Mouse (Mus musculus) hindbrain, embryonic 11.5 days (tissue): ENCODE results near the gene Fam172a. TPM values are rescaled to one million over a fixed set of nuclear protein-coding genes. Genes with fewer than 3 reads are reported as not detected.

Experiments
- ATAC-seq: fragments of 200-750 bp; cut with Nextera tagmentation; 2 replicates; pipeline ENCODE4 v1.8.0; 2017; ENCODE audit warnings: mild to moderate bottlenecking, moderate TSS enrichment, moderate library complexity; ENCODE audit not compliant: low FRiP score
- DNase-seq: peaks from one replicate; pipeline ENCODE4 v3.0.0-alpha.2; 2015; ENCODE audit warnings: low spot score
- H3K27ac ChIP-seq: fragments of 300-500 bp; sonication (generic); 2 replicates; pipeline ENCODE4 v1.5.1; 2014; ENCODE audit warnings: mild to moderate bottlenecking, low read depth, low read length
- H3K27me3 ChIP-seq: fragments of 300-500 bp; sonication (generic); 2 replicates; pipeline ENCODE4 v1.6.1; 2014; ENCODE audit warnings: mild to moderate bottlenecking, low read length, moderate library complexity, mixed read lengths; ENCODE audit not compliant: control insufficient read depth, insufficient read depth
- H3K36me3 ChIP-seq: fragments of 300-500 bp; sonication (generic); 2 replicates; pipeline ENCODE4 v1.6.1; 2014; ENCODE audit warnings: mild to moderate bottlenecking, low read length, moderate library complexity, mixed read lengths; ENCODE audit not compliant: control insufficient read depth, insufficient read depth
- H3K4me1 ChIP-seq: fragments of 300-500 bp; sonication (generic); replicated peaks from 2 replicates; pipeline ENCODE4 v1.6.1; 2014; ENCODE audit warnings: low read length, mixed read lengths; ENCODE audit not compliant: control insufficient read depth, insufficient read depth
- H3K4me2 ChIP-seq: fragments of 300-500 bp; sonication (generic); replicated peaks from 2 replicates; pipeline ENCODE4 v1.6.1; 2014; ENCODE audit warnings: mild to moderate bottlenecking, low read depth, low read length
- H3K4me3 ChIP-seq: fragments of 300-500 bp; sonication (generic); 2 replicates; pipeline ENCODE4 v1.5.1; 2014; ENCODE audit warnings: low read depth, low read length
- H3K9ac ChIP-seq: fragments of 300-500 bp; sonication (generic); 2 replicates; pipeline ENCODE4 v1.6.1; 2014; ENCODE audit warnings: low read depth, low read length
- H3K9me3 ChIP-seq: fragments of 300-500 bp; sonication (generic); 2 replicates; pipeline ENCODE4 v1.6.1; 2016; ENCODE audit warnings: low read length; ENCODE audit not compliant: control insufficient read depth
- WGBS: fragments of 180-500 bp; shearing (Covaris S2); extraction: QIAGEN DNeasy Blood & Tissue Kit; methylation state at CpG from one replicate; pipeline ENCODE4 v1.1.7; 2014; 5-methylcytosine and 5-hydroxymethylcytosine counted together
- polyA plus RNA-seq: library from polyadenylated mRNA; unstranded; fragments of >200 nt; fragmentation: Nextera tagmentation; extraction: Ambion mirVana; gene quantifications from 2 replicates; pipeline ENCODE4 v1.2.1, GENCODE M21; 2014

The Fam172a gene
- polyA plus RNA-seq, 1 experiment from 2014 or later, result 45.7 TPM

GRCm38 (mm10) chr13:77982852-77983202 is 281.0 kb downstream of the Fam172a start:
- Histone ChIP-seq H3K9ac (no peak overlapping the region), H3K27ac (no peak overlapping the region), H3K36me3 (no peaks in the 10 kb centered on the region), H3K4me1 (no peaks in the 10 kb centered on the region), H3K27me3 (no peaks in the 10 kb centered on the region), H3K4me3 (no peak overlapping the region), H3K9me3 (no peaks in the 10 kb centered on the region), H3K4me2 (no peak overlapping the region)
- ATAC-seq, result no peak
- DNase-seq, result no peak
- WGBS, result 73% methylated on average over 2 of the region's 2 CpGs

- Histone ChIP-seq H3K9me3 (no peaks in the 10 kb centered on the region), H3K9ac (no peak overlapping the region), H3K27ac (no peak overlapping the region), H3K4me1 (no peaks in the 10 kb centered on the region), H3K27me3 (no peaks in the 10 kb centered on the region), H3K36me3 (no peaks in the 10 kb centered on the region), H3K4me2 (no peak overlapping the region), H3K4me3 (no peak overlapping the region)
- ATAC-seq, result no peak
- 80% methylated on average over 5 of the region's 5 CpGs for WGBS
- DNase-seq, result no peak
Observed at GRCm38 (mm10) chr13:77991189-77991886, 289.5 kb downstream of the Fam172a start.

DNA sequence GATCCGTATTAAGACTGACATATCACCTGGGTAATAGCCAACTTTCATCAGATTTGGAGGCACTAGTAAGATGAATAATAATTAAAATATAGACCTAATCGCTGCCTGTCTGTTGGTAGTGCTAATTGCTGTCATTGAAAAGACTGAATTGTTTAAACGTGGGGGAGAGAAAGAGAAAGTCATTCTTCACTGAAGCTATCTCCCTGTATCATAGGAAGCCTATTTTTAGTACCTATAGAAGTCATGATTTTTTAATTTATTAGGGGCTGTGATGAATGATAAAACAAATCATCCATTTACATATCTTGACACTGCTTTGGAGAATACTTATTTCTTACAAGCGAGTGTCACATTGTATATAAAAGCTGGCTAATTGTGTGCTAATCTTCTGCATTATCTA is 302.8 kb downstream of the Fam172a start:
- Histone ChIP-seq H3K36me3 (no peaks in the 10 kb centered on the region), H3K27ac (no peak overlapping the region), H3K9ac (no peak overlapping the region), H3K4me1 (no peaks in the 10 kb centered on the region), H3K4me2 (no peak overlapping the region), H3K27me3 (no peaks in the 10 kb centered on the region), H3K4me3 (no peak overlapping the region), H3K9me3 (no peaks in the 10 kb centered on the region)
- DNase-seq (no peak), ATAC-seq (no peak)
- WGBS, result 60% methylated on average over 4 of the region's 4 CpGs

DNA sequence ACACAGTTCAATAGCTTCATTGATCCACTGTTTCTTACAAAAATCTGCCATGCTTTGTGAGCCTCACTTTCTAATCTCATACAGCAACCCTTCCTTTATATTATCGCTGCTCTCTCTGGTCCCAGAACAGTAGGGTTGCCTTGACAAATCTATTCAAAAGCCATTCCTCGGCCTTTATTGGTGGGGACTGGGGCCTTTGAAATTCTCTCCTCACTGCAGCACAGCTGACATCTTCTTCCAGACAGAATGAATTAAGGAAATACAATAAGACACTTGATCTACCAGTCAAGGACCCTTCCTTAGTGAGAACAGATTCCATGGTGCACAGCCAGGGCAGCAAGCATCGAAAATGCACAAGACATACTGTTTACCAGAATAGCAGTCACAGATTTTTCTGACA is 303.5 kb downstream of the Fam172a start:
- no peak overlapping the region for H3K4me3 ChIP-seq
- H3K4me2 ChIP-seq, result no peak overlapping the region
- no peaks in the 10 kb centered on the region for H3K27me3 ChIP-seq
- H3K9ac ChIP-seq, result no peak overlapping the region
- 15% methylated on average over 3 of the region's 3 CpGs for WGBS
- ATAC-seq (peak; percentile 90), DNase-seq (peak; percentile 63)
- no peaks in the 10 kb centered on the region for H3K36me3 ChIP-seq
- no peaks in the 10 kb centered on the region for H3K9me3 ChIP-seq
- H3K4me1 ChIP-seq, result no peaks in the 10 kb centered on the region
- H3K27ac ChIP-seq, result peak overlapping the region; percentile 51; the same call in 1 of the 2 replicates

DNA sequence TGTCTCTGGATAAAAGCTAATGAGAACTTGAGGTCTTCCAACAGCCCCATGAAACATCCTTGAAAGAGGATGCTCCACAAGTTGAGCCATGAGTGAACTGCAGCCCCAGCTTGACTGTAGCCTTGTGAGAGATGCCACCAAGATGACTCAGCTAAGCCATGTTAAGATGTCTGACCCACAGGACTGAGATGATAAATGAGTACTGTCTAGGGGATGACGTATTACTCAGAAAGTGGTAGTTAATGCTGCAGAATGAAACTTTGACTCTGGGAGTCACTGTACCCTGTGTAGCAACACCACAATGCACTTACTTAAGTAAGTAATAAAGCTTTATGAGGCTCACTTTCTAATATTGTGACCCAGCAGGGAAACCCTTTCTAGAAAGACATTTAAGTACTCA is 308.3 kb downstream of the Fam172a start:
- 94% methylated on average over 1 of the region's 1 CpGs for WGBS
- Histone ChIP-seq H3K4me1 (no peaks in the 10 kb centered on the region), H3K4me2 (no peak overlapping the region), H3K4me3 (no peak overlapping the region), H3K27me3 (no peaks in the 10 kb centered on the region), H3K27ac (no peak overlapping the region), H3K9ac (no peak overlapping the region), H3K9me3 (no peaks in the 10 kb centered on the region), H3K36me3 (no peaks in the 10 kb centered on the region)
- no peak for DNase-seq
- ATAC-seq, result no peak

DNA sequence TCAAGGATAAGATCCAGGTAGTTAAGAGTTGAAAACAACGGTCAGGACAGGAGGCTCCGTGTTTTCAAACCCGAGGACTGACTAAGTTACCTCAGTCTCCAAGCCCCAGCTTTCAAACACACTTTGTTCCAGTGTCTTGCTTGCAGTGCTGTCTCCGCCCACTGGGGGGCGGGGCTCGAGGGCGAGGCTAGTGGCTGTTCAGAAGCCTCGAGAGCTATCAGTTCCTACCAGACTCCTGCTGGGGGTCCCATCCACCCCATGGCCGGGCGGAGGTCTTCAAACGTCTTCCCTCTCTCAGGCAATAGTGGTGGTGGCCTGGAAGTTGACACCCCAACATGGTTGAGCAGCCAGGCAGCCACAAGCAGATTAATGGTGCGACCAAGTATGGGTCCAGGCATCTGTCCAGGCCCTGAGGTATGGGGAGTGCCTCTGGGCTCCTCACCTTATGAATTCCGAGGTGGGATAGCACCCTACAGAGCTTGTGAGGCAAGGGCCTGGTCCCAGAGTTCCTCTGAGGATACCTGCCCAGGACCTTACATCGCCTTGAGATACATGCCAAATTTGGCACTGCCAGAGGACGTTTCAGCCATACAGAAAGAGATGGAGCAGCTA is 323.0 kb downstream of the Fam172a start, which contains the start of gene Pou5f2:
Pou5f2 (plus strand) TSS at position 220 of the 612 bp plus-strand sequence.
- Histone ChIP-seq H3K9ac (no peak within 1 kb of the TSS), H3K27ac (no peak within 1 kb of the TSS), H3K9me3 (no peaks in the 10 kb centered on the region), H3K4me2 (no peak within 1 kb of the TSS), H3K4me1 (no peaks in the 10 kb centered on the region), H3K27me3 (no peaks in the 10 kb centered on the region), H3K36me3 (no peaks in the 10 kb centered on the region), H3K4me3 (no peak within 1 kb of the TSS)
- ATAC-seq (peak; percentile 27; the same call in 1 of the 2 replicates), DNase-seq (peak; percentile 43)
- WGBS, result 52% methylated on average over 15 of the region's 15 CpGs

DNA sequence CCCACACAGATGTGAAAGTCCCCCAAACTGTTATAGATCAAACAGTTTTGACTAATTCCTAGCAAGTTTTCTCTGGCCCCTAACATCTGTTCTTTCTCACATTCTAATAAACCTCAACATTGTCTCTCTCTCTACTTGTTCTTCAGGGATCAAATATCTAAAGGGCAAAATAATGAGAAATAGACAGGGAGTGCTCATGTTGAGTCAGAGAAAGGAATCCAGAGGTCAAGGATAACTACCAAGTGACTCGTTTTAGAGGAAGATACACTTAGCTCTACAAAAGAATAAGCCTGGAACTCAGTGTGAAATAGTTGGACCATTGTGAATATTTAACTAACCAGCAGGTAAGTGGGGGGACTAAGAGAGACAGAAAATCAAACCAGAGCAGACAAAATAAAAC is 331.0 kb downstream of the Fam172a start:
- H3K9me3 ChIP-seq, result no peaks in the 10 kb centered on the region
- ATAC-seq (no peak), DNase-seq (no peak)
- no peak overlapping the region for H3K27ac ChIP-seq
- no peaks in the 10 kb centered on the region for H3K36me3 ChIP-seq
- WGBS, result 48% methylated on average over 1 of the region's 1 CpGs
- no peak overlapping the region for H3K4me3 ChIP-seq
- no peaks in the 10 kb centered on the region for H3K27me3 ChIP-seq
- no peak overlapping the region for H3K4me2 ChIP-seq
- no peaks in the 10 kb centered on the region for H3K4me1 ChIP-seq
- no peak overlapping the region for H3K9ac ChIP-seq

DNA sequence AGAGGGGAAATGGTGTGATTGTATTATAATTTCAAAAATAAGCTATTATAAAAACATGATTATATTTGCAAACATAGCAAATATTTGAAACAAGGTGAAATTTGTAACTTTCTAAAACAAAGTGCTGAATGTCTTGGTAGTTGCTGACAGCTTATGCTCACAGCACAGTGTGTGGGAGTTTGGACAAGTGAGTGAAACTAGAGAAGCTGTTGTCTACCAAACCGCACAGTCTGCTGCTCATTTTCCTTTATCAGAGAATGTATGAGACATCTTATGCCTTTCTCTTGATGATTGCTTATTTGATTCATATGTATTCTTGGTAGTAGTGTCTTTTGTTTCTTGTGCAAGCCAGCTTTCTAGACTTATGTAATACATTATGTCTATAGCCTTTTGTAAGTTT is 335.4 kb downstream of the Fam172a start:
- H3K36me3 ChIP-seq, result no peaks in the 10 kb centered on the region
- no peak overlapping the region for H3K4me3 ChIP-seq
- no peaks in the 10 kb centered on the region for H3K27me3 ChIP-seq
- H3K9ac ChIP-seq, result no peak overlapping the region
- H3K4me2 ChIP-seq, result no peak overlapping the region
- DNase-seq (no peak), ATAC-seq (no peak)
- WGBS, result 82% methylated on average over 1 of the region's 1 CpGs
- H3K9me3 ChIP-seq, result no peaks in the 10 kb centered on the region
- no peak overlapping the region for H3K27ac ChIP-seq
- no peaks in the 10 kb centered on the region for H3K4me1 ChIP-seq

DNA sequence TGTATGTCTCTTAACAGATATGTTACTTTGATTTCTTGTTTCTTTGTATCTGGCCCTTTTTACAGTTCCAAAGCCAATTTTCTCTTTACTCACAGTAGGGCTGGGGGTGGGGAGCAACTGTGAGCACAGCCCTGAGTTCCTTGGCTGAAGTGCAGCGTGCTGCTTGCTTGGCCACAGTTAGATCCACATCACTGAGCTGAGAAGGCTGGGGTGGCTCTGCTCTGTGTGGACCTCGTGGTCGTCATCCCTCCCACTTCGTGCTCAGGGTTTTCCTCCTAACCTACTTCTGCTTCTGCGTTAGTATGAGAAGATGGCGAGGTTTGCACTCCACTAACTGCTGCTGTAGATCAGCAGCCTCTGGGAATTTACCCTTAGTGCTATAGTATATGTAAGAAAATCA is 341.4 kb downstream of the Fam172a start:
- no peak overlapping the region for H3K4me3 ChIP-seq
- no peak overlapping the region for H3K27ac ChIP-seq
- no peaks in the 10 kb centered on the region for H3K9me3 ChIP-seq
- no peaks in the 10 kb centered on the region for H3K27me3 ChIP-seq
- H3K9ac ChIP-seq, result no peak overlapping the region
- H3K4me2 ChIP-seq, result no peak overlapping the region
- ATAC-seq, result no peak
- no peak for DNase-seq
- no peaks in the 10 kb centered on the region for H3K4me1 ChIP-seq
- no peaks in the 10 kb centered on the region for H3K36me3 ChIP-seq
- 78% methylated on average over 6 of the region's 6 CpGs for WGBS
